Mouse (Mus musculus) forebrain, postnatal 0 days (tissue): ENCODE data around the gene Pcca. TPM values are rescaled to one million over a fixed set of nuclear protein-coding genes. Genes with fewer than 3 reads are reported as not detected.

Source experiments
- ATAC-seq: fragments of 200-750 bp; cut with Nextera tagmentation; 2 replicates; pipeline ENCODE4 v1.8.0; 2017; ENCODE audit warnings: mild to moderate bottlenecking, moderate library complexity
- DNase-seq: peaks from one replicate; pipeline ENCODE4 v3.0.0-alpha.2; 2015
- H3K27ac ChIP-seq: fragments of 300-500 bp; sonication (generic); 2 replicates; pipeline ENCODE4 v1.5.1; 2014; ENCODE audit warnings: low read depth, mild to moderate bottlenecking, antibody characterized with exemption, low read length, moderate library complexity, mixed read lengths
- H3K27me3 ChIP-seq: fragments of 300-500 bp; sonication (generic); 2 replicates; pipeline ENCODE4 v1.6.1; 2014; ENCODE audit warnings: mild to moderate bottlenecking, low read length, mixed read lengths; ENCODE audit not compliant: insufficient read depth
- H3K36me3 ChIP-seq: fragments of 300-500 bp; sonication (generic); 2 replicates; pipeline ENCODE4 v1.6.1; 2014; ENCODE audit warnings: mild to moderate bottlenecking, moderate library complexity; ENCODE audit not compliant: insufficient read depth
- H3K4me1 ChIP-seq: fragments of 300-500 bp; sonication (generic); 2 replicates; pipeline ENCODE4 v1.6.1; 2014; ENCODE audit warnings: antibody characterized with exemption; ENCODE audit not compliant: insufficient read depth
- H3K4me2 ChIP-seq: fragments of 300-500 bp; sonication (generic); 2 replicates; pipeline ENCODE4 v1.6.1; 2014; ENCODE audit warnings: low read depth, mild to moderate bottlenecking, moderate library complexity
- H3K4me3 ChIP-seq: fragments of 300-500 bp; sonication (generic); 2 replicates; pipeline ENCODE4 v1.5.1; 2014; ENCODE audit warnings: low read depth, low read length, mixed read lengths
- H3K9ac ChIP-seq: fragments of 300-500 bp; sonication (generic); 2 replicates; pipeline ENCODE4 v1.6.1; 2014; ENCODE audit warnings: mild to moderate bottlenecking
- H3K9me3 ChIP-seq: fragments of 300-500 bp; sonication (generic); 2 replicates; pipeline ENCODE4 v1.6.1; 2016; ENCODE audit warnings: low read length
- CTCF ChIP-seq: sonication (generic); IDR thresholded peaks from 2 replicates; pipeline ENCODE4 v1.5.1; 2016; ENCODE audit warnings: antibody characterized with exemption, control low read depth, low read depth
- WGBS: fragments of 180-500 bp; shearing (Covaris S2); extraction: QIAGEN DNeasy Blood & Tissue Kit; methylation state at CpG from one replicate; pipeline ENCODE4 v1.1.7; 2014; 5-methylcytosine and 5-hydroxymethylcytosine counted together
- polyA plus RNA-seq: library from polyadenylated mRNA; unstranded; fragments of >200 nt; fragmentation: Nextera tagmentation; extraction: Ambion mirVana; gene quantifications from 2 replicates; pipeline ENCODE4 v1.2.1, GENCODE M21; 2015
- total RNA-seq: library from RNA; depleted of rRNA; stranded (reverse); fragments of >200 nt; gene quantifications from 2 replicates; pipeline ENCODE4 v1.2.3, GENCODE M21; 2014

Pcca gene
- total and polyA plus RNA-seq, 2 experiments from 2014 or later, result 12.4 to 29.4 TPM

GRCm38 (mm10) chr14:122882795-122883409 lies 348.8 kb downstream of the Pcca start:
- 46% methylated on average over 7 of the region's 7 CpGs for WGBS
- H3K36me3 ChIP-seq, result no peaks in the 10 kb centered on the region
- H3K9me3 ChIP-seq, result no peaks in the 10 kb centered on the region
- H3K27me3 ChIP-seq, result no peaks in the 10 kb centered on the region
- H3K27ac ChIP-seq, result no peak overlapping the region
- DNase-seq (no peak), ATAC-seq (no peak)
- TF ChIP-seq CTCF, result no peak
- H3K4me1 ChIP-seq, result 0 out of 2 replicates have a peak, but pooled peaks cover 12% of the 10 kb centered on the region
- H3K4me2 ChIP-seq, result no peak overlapping the region
- H3K4me3 ChIP-seq, result no peak overlapping the region
- H3K9ac ChIP-seq, result no peak overlapping the region

- Histone ChIP-seq H3K4me3 (no peak overlapping the region), H3K27ac (no peak overlapping the region), H3K4me1 (0 out of 2 replicates have a peak, but pooled peaks cover 12% of the 10 kb centered on the region), H3K27me3 (no peaks in the 10 kb centered on the region), H3K4me2 (no peak overlapping the region), H3K9ac (no peak overlapping the region), H3K9me3 (no peaks in the 10 kb centered on the region), H3K36me3 (no peaks in the 10 kb centered on the region)
- 20% methylated on average over 4 of the region's 4 CpGs for WGBS
- TF ChIP-seq CTCF, result no peak
- no peak for DNase-seq
- peak; percentile 15; the same call in 1 of the 2 replicates for ATAC-seq
Measured at GRCm38 (mm10) chr14:122883410-122883806, 349.3 kb downstream of the Pcca start.

- WGBS, result 14% methylated on average over 10 of the region's 10 CpGs
Measured at GRCm38 (mm10) chr14:122883821-122884584, 349.9 kb downstream of the Pcca start.

GRCm38 (mm10) chr14:122885893-122886292 lies 351.8 kb downstream of the Pcca start:
- Histone ChIP-seq H3K27me3 (no peaks in the 10 kb centered on the region), H3K36me3 (no peaks in the 10 kb centered on the region), H3K27ac (no peak overlapping the region), H3K4me2 (no peak overlapping the region), H3K9ac (no peak overlapping the region), H3K9me3 (no peaks in the 10 kb centered on the region), H3K4me1 (0 out of 2 replicates have a peak, but pooled peaks cover 12% of the 10 kb centered on the region), H3K4me3 (no peak overlapping the region)
- peak; percentile 49 for DNase-seq
- no peak for TF ChIP-seq CTCF
- ATAC-seq, result 0 out of 2 replicates have a peak, but pooled peaks have one; percentile 12
- 49% methylated on average over 7 of the region's 7 CpGs for WGBS

More at GRCm38 (mm10) chr14:122883821-122884584, 349.9 kb downstream of the Pcca start:
- TF ChIP-seq CTCF, result no peak
- no peak overlapping the region for H3K4me3 ChIP-seq
- H3K4me1 ChIP-seq, result 0 out of 2 replicates have a peak, but pooled peaks cover 12% of the 10 kb centered on the region
- no peak overlapping the region for H3K9ac ChIP-seq
- no peaks in the 10 kb centered on the region for H3K27me3 ChIP-seq
- no peak overlapping the region for H3K27ac ChIP-seq
- ATAC-seq (peak; percentile 79), DNase-seq (peak; percentile 70)
- H3K36me3 ChIP-seq, result no peaks in the 10 kb centered on the region
- H3K4me2 ChIP-seq, result no peak overlapping the region
- H3K9me3 ChIP-seq, result no peaks in the 10 kb centered on the region

GRCm38 (mm10) chr14:122887278-122887677 lies 353.2 kb downstream of the Pcca start:
- WGBS, result 96% methylated on average over 1 of the region's 1 CpGs
- ATAC-seq, result no peak
- no peaks in the 10 kb centered on the region for H3K9me3 ChIP-seq
- H3K4me2 ChIP-seq, result no peak overlapping the region
- no peak overlapping the region for H3K9ac ChIP-seq
- DNase-seq, result no peak
- H3K4me1 ChIP-seq, result 0 out of 2 replicates have a peak, but pooled peaks cover 12% of the 10 kb centered on the region
- H3K4me3 ChIP-seq, result no peak overlapping the region
- H3K27me3 ChIP-seq, result no peaks in the 10 kb centered on the region
- no peak overlapping the region for H3K27ac ChIP-seq
- TF ChIP-seq CTCF, result no peak
- H3K36me3 ChIP-seq, result no peaks in the 10 kb centered on the region

GRCm38 (mm10) chr14:122887702-122888479 lies 353.8 kb downstream of the Pcca start:
- ATAC-seq (no peak), DNase-seq (no peak)
- H3K4me2 ChIP-seq, result no peak overlapping the region
- H3K36me3 ChIP-seq, result no peaks in the 10 kb centered on the region
- H3K4me1 ChIP-seq, result 0 out of 2 replicates have a peak, but pooled peaks cover 12% of the 10 kb centered on the region
- H3K27me3 ChIP-seq, result no peaks in the 10 kb centered on the region
- TF ChIP-seq CTCF, result no peak
- H3K4me3 ChIP-seq, result no peak overlapping the region
- H3K9ac ChIP-seq, result no peak overlapping the region
- WGBS, result 77% methylated on average over 3 of the region's 3 CpGs
- no peak overlapping the region for H3K27ac ChIP-seq
- H3K9me3 ChIP-seq, result no peaks in the 10 kb centered on the region
